Mouse (Mus musculus) embryonic facial prominence, embryonic 14.5 days (tissue): ENCODE results near the gene Dclre1c. TPM values are rescaled to one million over a fixed set of nuclear protein-coding genes. Genes with fewer than 3 reads are reported as not detected.
A peak's percentile ranks its signal among the peaks of the same experiment; 100 is the strongest.
"Not testable (repeated sequence)": the region's sequence is repeated elsewhere in the genome, so short reads cannot be mapped to it uniquely, and the experiment has no call there.

Experiments
- ATAC-seq: fragments of 200-750 bp; cut with Nextera tagmentation; 2 replicates; pipeline ENCODE4 v1.8.0; 2017; ENCODE audit warnings: low read depth, moderate number of reproducible peaks, moderate TSS enrichment
- DNase-seq: peaks from one replicate; pipeline ENCODE4 v3.0.0-alpha.2; 2015; ENCODE audit warnings: low spot score
- H3K27ac ChIP-seq: fragments of 300-500 bp; sonication (generic); replicated peaks from 2 replicates; pipeline ENCODE4 v1.5.1; 2014; ENCODE audit warnings: low read depth, mild to moderate bottlenecking, low read length, moderate library complexity
- H3K27me3 ChIP-seq: fragments of 300-500 bp; sonication (generic); replicated peaks from 2 replicates; pipeline ENCODE4 v1.6.1; 2014; ENCODE audit warnings: low read length; ENCODE audit not compliant: control insufficient read depth, insufficient read depth
- H3K36me3 ChIP-seq: fragments of 300-500 bp; sonication (generic); 2 replicates; pipeline ENCODE4 v1.6.1; 2014; ENCODE audit warnings: low read length, mixed read lengths; ENCODE audit not compliant: control insufficient read depth, insufficient read depth
- H3K4me1 ChIP-seq: fragments of 300-500 bp; sonication (generic); 2 replicates; pipeline ENCODE4 v1.6.1; 2014; ENCODE audit warnings: antibody characterized with exemption, low read length; ENCODE audit not compliant: control insufficient read depth, insufficient read depth
- H3K4me2 ChIP-seq: fragments of 300-500 bp; sonication (generic); 2 replicates; pipeline ENCODE4 v1.6.1; 2014; ENCODE audit warnings: low read depth, mild to moderate bottlenecking, low read length, moderate library complexity, mixed read lengths
- H3K4me3 ChIP-seq: fragments of 300-500 bp; sonication (generic); 2 replicates; pipeline ENCODE4 v1.5.1; 2014; ENCODE audit warnings: low read depth, mild to moderate bottlenecking, low read length
- H3K9ac ChIP-seq: fragments of 300-500 bp; sonication (generic); 2 replicates; pipeline ENCODE4 v1.6.1; 2014; ENCODE audit warnings: low read depth, mild to moderate bottlenecking, low read length, moderate library complexity, mixed read lengths
- H3K9me3 ChIP-seq: fragments of 300-500 bp; sonication (generic); 2 replicates; pipeline ENCODE4 v1.6.1; 2016; ENCODE audit warnings: low read length; ENCODE audit not compliant: control insufficient read depth
- WGBS: fragments of 180-500 bp; shearing (Covaris S2); extraction: QIAGEN DNeasy Blood & Tissue Kit; methylation state at CpG from one replicate; pipeline ENCODE4 v1.1.7; 2014; 5-methylcytosine and 5-hydroxymethylcytosine counted together
- polyA plus RNA-seq: library from polyadenylated mRNA; unstranded; fragments of >200 nt; fragmentation: Nextera tagmentation; extraction: Ambion mirVana; gene quantifications from 2 replicates; pipeline ENCODE4 v1.2.1, GENCODE M21; 2014

The Dclre1c gene
- 5.9 and 6.1 TPM in 2 replicates for polyA plus RNA-seq

DNA sequence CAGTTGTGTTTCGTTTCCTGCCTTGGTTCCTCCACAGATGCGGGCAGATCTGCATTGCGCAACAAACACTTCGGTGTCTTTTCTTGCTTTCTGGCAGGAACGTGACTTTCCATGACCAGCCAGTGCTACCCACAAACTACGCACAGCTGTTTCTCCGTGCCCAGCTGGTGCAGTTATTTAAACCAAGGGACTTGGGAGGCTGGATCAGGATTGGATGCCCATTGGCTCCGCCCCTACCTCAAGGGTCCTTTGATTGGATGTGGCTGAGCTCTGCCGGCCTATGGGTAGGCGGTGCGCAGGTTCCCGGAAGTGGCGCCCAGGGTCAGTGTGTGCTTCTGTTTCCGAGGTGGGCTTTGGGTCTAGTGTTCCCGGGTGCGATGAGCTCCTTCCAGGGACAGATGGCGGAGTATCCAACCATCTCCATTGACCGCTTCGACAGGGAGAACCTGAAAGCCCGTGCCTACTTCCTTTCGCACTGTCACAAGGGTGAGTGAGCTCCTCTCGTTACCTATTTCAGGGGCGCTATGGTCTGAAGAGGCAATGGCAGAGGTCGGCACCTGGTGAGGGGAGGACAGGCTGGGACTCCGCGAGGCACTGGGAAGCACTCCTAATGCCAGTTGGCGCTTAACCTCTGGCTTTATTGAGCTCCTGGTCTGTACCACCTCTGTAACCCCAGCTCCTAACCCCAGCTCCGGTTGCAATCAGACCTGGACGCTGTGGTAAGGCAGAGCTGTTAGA is at the start of gene Dclre1c:
Gene Dclre1c (plus strand): TSS at position 291 of the 738 bp plus-strand sequence.
- peak; percentile 97 for DNase-seq
- H3K9ac ChIP-seq: peak within 1 kb of the TSS; percentile 63
- H3K27me3 ChIP-seq: no peaks in the 10 kb centered on the region
- H3K4me2 ChIP-seq: peak within 1 kb of the TSS; percentile 92
- ATAC-seq: peak; percentile 99
- H3K9me3 ChIP-seq: no peaks in the 10 kb centered on the region
- 0 out of 2 replicates have a peak, but pooled peaks cover 2% of the 10 kb centered on the region for H3K4me1 ChIP-seq
- H3K27ac ChIP-seq: no peak within 1 kb of the TSS
- under 1% methylated on average over 29 of the region's 29 CpGs for WGBS
- H3K36me3 ChIP-seq: no peaks in the 10 kb centered on the region
- H3K4me3 ChIP-seq: peak within 1 kb of the TSS; percentile 57

DNA sequence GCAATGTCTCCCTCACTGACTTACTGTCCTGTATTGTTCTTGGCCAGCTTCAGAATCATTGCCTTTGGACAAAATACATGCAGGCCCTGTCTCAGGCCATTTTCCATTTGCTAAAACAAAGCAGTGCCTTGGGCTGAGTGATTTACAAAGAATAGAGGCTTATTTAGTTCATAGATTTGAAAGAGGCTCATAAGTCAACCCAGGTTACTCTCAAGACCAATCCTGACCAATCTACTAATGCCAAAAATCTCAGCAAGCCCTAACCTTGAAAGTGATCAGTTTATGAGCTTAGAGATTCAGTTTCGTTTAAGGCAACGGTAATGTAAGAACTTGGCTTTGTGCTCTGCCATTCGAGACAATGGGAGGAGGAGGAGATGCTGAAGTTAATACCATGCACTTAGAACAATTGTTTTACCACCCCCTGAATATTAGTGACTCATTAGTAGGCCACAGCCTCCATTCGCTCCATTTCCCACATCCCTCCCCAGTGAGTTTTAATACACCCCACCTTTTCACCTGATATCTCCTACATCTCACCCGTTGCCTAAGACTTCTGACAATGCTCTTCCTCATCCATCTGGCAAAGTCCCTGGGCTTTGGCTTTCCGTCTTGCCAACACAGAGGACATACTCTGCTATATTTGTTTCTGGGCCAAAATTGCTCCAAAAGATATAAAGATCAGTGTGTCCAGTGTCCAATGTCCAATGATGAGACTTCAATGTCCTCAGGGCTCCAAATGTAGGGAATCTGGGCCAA is 36.6 kb upstream of the Dclre1c start:
- Histone ChIP-seq H3K9me3 (no peaks in the 10 kb centered on the region), H3K4me2 (no peak overlapping the region), H3K9ac (no peak overlapping the region), H3K36me3 (no peaks in the 10 kb centered on the region), H3K27me3 (no peaks in the 10 kb centered on the region), H3K4me1 (no peaks in the 10 kb centered on the region), H3K4me3 (no peak overlapping the region), H3K27ac (no peak overlapping the region)
- WGBS: 78% methylated on average over 6 of the region's 6 CpGs
- ATAC-seq (no peak), DNase-seq (no peak)

DNA sequence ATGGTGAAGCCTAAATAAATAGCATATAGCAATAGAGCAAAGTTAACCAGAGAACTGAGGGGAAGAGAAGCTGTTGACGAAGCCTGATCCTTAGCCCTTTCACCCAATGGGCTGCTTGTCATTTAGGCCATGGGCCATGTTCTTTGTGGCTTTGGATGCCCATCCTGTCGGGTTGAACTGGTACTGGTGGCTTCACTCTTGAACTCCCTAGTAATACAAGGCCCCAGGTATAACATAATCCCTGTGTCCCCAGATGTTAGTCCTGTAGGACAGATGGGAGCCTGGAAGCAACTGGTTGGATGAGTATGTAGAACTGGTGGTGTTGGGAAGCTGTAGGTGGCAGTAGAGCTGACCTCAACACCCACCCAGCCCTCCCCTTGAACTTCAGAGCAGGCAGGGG is 32.0 kb upstream of the Dclre1c start:
- no peaks in the 10 kb centered on the region for H3K9me3 ChIP-seq
- no peak overlapping the region for H3K27ac ChIP-seq
- H3K4me2 ChIP-seq: no peak overlapping the region
- H3K9ac ChIP-seq: no peak overlapping the region
- ATAC-seq: no peak
- no peaks in the 10 kb centered on the region for H3K27me3 ChIP-seq
- H3K4me1 ChIP-seq: no peaks in the 10 kb centered on the region
- WGBS: 83% methylated on average over 2 of the region's 2 CpGs
- DNase-seq: no peak
- H3K36me3 ChIP-seq: no peaks in the 10 kb centered on the region
- no peak overlapping the region for H3K4me3 ChIP-seq

DNA sequence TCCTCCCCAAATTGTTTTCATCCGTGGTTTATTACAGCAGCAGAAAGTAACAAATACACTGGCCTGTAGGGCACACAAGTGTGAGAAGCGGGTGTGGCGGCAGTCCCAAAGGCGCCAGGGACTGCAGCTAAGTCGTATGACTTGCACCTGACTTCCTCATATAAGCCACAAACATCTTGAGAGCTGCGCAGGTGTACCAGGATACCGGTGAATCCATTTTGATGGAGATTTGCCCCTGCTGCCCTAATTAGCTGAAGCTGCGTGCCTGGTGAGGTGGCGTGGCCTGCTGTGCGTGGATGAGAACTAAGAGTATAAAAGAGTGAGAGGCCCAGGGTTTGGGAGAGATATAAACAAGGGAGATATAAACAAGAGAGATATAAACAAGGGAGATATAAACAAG is 26.8 kb upstream of the Dclre1c start, which contains the start of gene Olah:
Gene Olah (minus strand): TSS at position 101 of the 400 bp plus-strand sequence.
- H3K4me1 ChIP-seq, DNase-seq, H3K27ac ChIP-seq, H3K9me3 ChIP-seq, H3K27me3 ChIP-seq, H3K9ac ChIP-seq, H3K4me3 ChIP-seq, H3K36me3 ChIP-seq, ATAC-seq, H3K4me2 ChIP-seq: not testable (repeated sequence)
- 71% methylated on average over 10 of the region's 10 CpGs for WGBS

- WGBS: 75% methylated on average over 4 of the region's 4 CpGs
- DNase-seq (no peak), ATAC-seq (no peak)
- Histone ChIP-seq H3K27ac (no peak overlapping the region), H3K36me3 (no peaks in the 10 kb centered on the region), H3K4me2 (no peak overlapping the region), H3K4me3 (no peak overlapping the region), H3K4me1 (no peaks in the 10 kb centered on the region), H3K27me3 (no peaks in the 10 kb centered on the region), H3K9ac (no peak overlapping the region), H3K9me3 (no peaks in the 10 kb centered on the region)
Measured at GRCm38 (mm10) chr2:3405981-3406380, 17.9 kb upstream of the Dclre1c start.

GRCm38 (mm10) chr2:3407756-3408155 is 16.2 kb upstream of the Dclre1c start:
- DNase-seq (no peak), ATAC-seq (no peak)
- 86% methylated on average over 7 of the region's 7 CpGs for WGBS
- no peaks in the 10 kb centered on the region for H3K27me3 ChIP-seq
- no peak overlapping the region for H3K27ac ChIP-seq
- no peak overlapping the region for H3K4me2 ChIP-seq
- no peak overlapping the region for H3K9ac ChIP-seq
- H3K4me3 ChIP-seq: no peak overlapping the region
- no peaks in the 10 kb centered on the region for H3K9me3 ChIP-seq
- no peaks in the 10 kb centered on the region for H3K4me1 ChIP-seq
- no peaks in the 10 kb centered on the region for H3K36me3 ChIP-seq

- WGBS: 36% methylated on average over 4 of the region's 4 CpGs
- DNase-seq (peak; percentile 51), ATAC-seq (no peak)
- Histone ChIP-seq H3K27me3 (no peaks in the 10 kb centered on the region; the same call in 1 of the 2 replicates), H3K9me3 (no peaks in the 10 kb centered on the region), H3K4me1 (no peaks in the 10 kb centered on the region), H3K9ac (no peak overlapping the region), H3K4me3 (no peak overlapping the region), H3K4me2 (no peak overlapping the region), H3K36me3 (no peaks in the 10 kb centered on the region), H3K27ac (no peak overlapping the region)
Measured at GRCm38 (mm10) chr2:3414241-3414640, 9.7 kb upstream of the Dclre1c start.

DNA sequence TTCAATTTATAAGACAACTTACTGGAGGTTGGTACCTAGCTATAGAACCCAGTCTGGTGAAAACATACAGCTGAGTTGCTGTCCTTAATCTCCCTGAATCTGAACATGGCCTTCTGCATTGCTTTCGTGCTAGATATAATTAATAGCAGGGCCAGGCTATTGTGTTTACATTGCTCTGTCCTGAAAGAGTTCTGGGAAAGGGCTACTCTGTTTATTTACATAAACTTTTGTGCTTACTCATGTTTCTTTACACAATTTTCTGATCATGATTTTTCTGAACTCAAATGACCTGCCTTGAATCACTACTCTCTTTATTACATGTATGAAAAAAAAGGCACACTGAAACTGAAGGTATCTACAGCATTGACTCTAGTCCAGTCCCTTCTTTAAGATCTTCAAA is 8.3 kb upstream of the Dclre1c start:
- WGBS: 23% methylated on average over 1 of the region's 1 CpGs
- Histone ChIP-seq H3K36me3 (no peaks in the 10 kb centered on the region), H3K4me3 (no peak overlapping the region), H3K27ac (no peak overlapping the region), H3K9ac (no peak overlapping the region), H3K4me2 (no peak overlapping the region), H3K9me3 (no peaks in the 10 kb centered on the region), H3K4me1 (no peaks in the 10 kb centered on the region), H3K27me3 (no peaks in the 10 kb centered on the region; the same call in 1 of the 2 replicates)
- ATAC-seq: no peak
- no peak for DNase-seq
